Mouse (Mus musculus): ENCODE results near the gene Zmynd11.

Gene Zmynd11

DNA sequence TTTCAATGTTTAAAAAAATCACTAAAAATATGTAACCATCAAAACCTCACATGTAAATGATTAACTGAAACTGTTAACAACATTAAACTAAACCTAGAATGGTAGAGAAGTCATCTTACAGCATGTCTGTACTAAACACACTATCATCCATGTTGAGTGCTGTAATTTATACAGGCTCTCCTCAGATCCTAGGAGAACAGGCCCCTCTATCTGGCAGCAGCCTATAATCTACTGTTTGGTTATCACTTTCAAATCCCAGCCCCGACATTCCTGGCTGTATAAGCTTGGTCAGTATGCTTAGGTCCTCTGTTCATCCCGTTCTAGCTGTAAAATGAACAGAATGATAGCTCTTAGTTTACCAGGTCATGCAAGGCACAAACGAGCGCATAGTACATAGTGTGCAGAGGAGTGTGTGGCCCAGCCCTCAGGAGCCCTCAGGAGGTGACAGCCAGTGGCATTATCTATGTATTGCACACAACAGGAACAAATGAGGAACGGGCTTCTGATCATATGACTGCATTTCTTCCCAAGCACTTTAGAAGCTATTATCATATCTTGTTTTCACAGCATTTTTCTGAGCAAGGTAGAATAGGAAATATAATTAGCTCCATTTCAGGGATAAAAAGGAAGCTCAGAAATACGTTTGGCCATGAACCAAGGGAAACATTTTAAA, 51.5 kb downstream of the Zmynd11 start:
- no peak for DNase-seq (ENCODE audit: low spot score)

DNA sequence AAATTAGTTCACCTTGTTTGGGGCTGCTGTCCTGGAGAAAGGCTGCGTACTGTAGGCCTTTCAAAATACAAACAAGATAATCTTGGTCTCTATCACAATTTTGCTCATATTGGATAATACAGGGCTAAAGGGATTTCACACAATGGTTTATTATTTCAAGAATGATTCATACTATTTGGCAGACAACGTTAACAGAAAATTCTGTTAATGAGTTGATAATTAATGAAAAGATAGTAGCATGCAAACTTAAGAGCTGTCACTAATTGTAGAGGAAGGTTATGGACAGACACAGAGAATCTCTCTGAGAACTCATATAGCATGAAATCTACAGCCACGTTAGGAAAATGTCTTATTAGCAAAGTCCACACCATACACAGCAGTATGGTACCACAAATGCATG, 52.2 kb downstream of the Zmynd11 start:
- DNase-seq (ENCODE audit: low spot score) = no peak

DNA sequence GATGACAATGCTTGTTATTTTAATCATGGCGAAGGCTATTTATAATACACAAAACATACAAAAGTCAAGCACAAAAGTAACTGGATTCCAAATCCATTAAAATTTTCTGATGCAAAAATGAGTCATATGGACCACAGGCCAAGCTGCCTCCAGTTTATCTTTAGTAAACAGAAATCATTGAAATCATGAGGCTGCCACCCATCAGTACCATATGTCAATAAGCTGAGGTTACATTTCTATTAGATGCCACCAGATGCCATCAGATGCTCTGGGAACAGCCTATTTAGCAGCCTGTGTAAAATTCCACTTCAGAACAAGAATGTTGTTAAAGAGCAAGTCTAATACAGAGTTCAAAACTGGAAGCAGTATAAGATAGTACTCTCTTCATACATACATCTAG, 52.7 kb downstream of the Zmynd11 start:
- DNase-seq (ENCODE audit: low spot score) = no peak

DNA sequence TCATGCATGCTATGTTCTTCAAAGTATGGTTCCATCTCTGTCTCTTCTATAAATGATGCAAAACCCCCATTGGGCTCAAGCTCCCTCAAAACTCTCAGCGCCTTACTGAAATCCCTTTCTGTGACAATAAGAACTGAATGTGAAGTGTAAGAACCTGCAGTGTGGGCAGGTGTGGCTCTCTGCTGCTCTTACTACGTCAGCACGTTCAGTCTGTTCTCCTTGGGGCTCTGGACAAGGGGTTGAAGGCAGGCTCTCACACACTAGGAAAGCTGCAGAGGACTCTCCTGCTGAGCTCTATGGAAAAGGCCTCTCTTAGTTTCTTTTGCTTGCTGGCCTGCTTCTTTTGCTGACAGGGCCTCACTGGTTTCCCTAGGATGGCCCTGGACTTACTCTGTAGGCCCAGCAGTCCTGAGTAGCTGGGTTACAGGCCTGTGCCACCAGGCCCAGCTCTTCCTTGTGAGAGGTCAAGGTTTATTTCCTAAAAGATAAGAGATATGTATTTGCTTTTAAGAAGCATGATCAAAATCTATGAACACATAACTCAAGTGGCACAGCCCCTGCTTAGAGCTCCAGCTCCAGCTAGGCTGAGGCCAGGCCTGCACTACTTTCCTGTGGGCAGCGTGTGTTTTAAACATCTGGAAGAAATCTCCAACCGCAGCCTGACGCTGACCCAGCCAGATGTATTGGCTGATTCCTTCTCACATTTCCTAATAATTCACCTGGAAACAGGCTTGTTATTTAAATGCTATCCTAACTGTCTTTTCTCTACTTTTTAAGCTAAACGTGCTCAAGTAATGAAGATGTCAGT, 56.5 kb downstream of the Zmynd11 start:
- DNase-seq (ENCODE audit: low spot score) = peak; percentile 32

DNA sequence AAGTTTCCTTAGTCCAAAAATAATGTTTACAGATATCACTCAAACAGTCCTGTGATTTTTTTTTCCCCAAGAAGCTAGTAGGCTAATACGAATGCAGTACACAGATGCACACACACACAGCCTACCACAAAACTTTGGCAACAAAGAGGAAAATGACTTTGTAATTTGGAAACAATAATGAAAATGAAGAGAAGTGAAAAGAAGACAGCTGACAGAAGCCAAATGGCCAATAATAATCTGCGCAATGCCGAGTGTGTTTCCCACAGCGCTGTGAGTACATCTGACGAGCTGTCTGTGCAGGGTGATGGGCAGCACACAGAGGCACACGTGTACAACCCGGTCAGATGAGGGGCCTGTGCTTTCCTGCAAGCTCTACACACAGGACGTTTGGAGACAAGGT, 58.4 kb downstream of the Zmynd11 start:
- no peak for DNase-seq (ENCODE audit: low spot score)

DNA sequence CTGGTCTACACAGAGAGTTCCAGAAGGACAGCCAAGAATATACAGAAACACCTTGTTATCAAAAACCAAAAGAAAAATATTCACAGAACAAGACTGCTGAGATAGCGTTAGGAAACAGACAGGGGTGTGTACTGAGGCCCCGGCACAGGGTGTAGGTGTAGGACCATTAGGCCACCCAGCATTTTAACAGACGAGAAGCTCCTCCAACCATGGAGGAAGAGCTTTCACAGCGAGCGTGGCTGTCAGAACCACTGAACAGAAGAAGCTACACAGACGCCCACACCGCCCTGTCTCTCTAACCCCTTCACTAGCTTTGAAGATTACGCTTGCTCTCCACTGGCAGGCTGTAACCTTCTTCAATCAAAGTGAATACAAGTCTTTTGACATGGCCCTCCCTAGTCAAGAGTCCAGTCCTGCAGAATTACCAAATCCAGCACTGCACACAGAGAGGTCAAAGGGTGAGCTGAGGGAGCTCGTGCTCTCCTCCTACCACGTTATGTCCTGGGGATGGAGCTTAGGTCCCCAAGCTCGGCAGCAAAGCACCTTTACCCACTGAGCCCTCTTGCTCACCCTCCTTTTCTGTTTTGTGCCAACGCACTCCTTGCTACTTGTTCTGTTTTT, 62.4 kb downstream of the Zmynd11 start:
- DNase-seq (ENCODE audit: low spot score) = no peak

DNA sequence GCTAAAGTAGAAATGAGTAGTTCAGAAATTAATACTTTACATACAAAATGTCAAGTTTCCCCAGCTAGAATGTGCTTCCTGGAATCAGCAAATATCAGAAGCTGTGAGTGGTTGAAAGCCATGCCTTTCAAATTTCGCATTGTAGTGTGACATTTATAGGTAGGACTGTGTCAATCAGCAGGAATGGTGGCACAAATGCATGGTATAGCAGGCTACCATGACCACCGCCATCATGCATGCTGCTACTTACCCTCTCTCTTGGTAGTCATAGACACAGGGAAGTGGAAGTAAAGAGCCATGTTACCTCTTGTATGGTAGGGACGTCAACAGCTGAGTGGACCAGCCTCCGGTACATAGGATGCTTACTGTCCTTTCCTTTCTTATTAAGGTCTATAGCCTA, 67.8 kb downstream of the Zmynd11 start:
- DNase-seq (ENCODE audit: low spot score) = no peak

DNA sequence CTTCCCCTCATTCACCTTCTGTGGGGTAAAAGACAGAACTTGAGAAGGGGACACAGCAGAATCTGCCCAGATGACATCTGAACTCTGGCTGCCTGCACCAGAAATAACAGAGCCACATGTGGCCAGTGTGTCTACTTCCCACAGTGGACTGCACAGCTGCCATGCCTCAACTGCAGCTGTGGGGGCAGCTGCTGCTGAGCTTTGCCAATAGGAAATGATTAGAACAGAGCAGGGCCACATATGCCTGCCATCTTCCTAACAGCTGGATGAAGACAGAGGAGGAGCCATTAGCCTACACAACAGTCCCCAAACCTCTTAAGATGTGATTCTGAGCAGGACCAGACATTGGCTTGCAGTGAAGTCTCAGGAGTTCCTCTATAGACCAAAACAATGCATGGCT, 69.3 kb downstream of the Zmynd11 start:
- no peak for DNase-seq (ENCODE audit: low spot score)

DNA sequence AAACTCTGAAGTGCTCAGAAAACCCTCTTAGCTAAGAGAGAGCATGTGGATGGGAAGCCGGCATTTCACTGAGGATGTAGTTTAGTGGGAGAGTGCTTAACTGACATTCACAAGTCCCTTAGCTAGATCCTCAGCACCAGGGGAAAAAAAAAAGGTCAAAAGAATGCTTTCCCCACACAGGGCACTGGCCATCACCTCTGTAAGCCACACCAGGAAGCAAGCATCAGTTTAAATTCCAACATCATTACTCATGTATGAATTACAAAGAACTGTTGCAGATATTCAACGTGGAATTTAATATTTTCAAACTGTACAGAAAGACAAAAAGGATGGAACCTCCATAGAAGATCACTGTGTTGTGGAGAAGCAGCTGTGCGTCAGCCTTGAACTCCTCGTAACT, 69.7 kb downstream of the Zmynd11 start:
- no peak for DNase-seq (ENCODE audit: low spot score)

DNA sequence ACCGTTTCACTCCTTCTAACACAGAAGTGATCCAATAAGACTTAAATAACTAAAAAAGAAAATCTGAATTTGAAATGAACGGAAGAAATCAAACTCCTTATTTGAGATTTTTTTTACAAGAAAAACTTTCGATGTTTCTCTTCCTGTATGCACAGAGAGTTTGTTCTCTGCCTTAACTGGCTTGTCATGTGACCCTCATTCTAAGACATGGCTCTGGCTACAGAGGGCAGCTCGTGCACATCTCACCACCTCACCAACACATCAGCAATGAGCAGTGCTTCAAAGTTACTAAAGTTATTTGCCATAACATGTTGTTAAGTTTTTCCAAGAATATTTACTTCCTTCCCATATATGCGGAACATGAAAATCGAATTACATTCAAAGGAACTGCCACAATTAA, 70.5 kb downstream of the Zmynd11 start:
- no peak for DNase-seq (ENCODE audit: low spot score)

DNA sequence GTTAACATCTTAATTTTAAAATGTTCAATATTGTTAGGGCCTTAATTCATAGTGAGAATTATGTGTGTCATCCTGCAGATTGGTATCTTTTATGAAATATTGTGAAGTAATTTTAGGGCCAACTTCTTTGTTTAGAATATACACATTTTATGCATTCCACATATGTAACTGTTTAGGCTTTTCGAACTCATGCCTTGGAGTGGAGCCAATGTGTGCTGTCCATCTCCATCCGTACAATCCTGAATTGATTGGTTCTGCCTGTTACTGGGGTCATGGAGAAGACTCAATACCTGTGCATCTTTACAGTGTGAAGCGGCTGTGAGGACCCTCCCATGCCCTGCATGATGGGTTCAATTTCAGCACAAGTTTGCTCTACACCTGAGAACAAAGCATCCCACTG, 72.3 kb downstream of the Zmynd11 start:
- DNase-seq (ENCODE audit: low spot score) = no peak

DNA sequence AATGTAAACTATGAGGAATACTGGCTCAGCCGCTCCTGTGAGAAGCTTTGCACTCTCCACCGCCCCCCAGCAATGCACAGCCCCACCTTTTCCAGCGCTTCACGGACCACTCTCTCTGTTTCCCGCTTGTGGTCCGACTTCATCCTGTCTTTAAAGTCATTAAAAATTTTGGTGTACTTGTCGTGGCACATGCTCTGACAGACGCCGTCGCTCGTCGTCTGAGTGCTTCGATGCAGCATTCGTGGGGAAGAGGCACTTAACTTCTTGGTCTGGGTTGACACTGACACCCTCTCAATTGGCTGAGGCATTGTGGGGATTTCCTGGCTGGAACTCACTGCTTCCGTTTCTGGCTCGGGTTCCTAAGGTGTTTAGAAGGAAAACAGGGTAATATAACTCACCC, 75.8 kb downstream of the Zmynd11 start:
- no peak for DNase-seq (ENCODE audit: low spot score)

DNA sequence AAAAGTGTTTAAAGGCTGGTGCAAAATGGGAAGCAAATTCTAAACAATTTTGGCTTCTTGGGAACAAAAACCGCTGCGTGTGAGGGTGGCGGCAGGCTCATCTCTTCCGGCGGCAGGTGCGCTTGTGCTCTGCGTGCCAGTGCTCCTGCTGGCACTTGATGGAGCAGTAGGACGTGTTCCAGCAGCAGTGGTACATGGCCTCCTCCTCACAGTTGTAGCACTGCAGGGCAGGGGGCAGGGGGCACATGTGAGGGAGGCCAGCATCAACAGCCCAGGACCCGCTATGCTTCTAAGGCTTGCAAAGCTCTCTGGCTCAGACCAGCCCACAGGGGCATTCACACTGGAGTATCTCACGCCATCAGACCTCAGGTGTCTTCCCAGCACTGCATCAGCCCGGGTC, 78.4 kb downstream of the Zmynd11 start:
- no peak for DNase-seq (ENCODE audit: low spot score)

DNA sequence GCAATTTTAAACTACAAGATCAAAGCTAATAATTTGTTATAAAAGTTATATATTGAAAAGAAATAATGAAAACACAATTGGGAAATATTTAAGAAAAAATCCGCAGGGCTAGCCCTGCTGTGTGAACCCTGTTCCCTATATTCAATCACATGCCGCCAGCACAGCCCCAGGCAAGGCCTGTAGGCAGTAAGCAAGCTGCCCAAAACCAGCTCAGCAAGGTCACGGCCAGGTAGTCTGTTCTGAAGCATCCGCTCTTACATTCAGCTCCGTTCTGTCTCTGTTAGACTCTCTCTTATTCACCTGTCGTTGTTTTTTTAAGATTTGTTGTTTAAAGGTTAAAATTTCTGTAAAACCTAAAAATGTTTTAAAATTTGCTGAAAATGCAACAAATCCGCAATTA, 78.9 kb downstream of the Zmynd11 start:
- DNase-seq (ENCODE audit: low spot score) = no peak

DNA sequence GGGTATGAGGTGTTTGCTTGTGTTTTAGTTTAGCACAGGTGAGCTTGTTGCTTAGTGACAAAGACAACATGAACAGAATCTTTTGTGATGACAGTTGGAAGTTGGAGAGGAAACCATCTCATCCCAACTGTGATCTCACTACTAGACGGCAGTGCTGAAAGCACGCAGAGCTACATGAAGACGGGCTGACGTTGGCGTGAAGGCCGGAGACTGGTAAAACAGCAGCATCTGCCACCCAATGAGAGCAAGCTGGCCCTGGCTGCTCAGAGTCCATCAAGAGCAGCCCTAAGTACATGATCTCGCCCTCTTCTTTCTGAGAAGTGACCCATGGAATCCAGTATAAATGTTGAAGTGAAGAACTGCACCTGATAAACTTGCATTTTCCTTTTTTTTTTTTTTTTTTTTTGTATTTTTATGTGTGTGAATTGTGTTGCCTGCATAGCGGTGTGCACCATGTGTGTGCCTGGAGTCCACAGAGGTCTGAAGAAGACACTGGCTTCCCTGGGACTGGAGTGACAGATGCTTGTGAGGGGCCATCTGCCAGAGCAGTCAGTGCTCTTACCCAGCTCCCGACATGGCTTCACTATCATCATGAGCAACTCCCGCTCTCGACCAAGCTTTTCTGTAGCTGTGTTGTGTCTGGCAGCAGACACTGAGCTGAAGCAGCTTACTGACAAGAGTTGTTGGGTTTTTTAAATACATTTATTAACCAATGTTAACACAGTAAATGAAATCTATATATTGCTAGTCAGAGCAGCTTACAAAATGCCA, 80.8 kb downstream of the Zmynd11 start:
- DNase-seq (ENCODE audit: low spot score) = no peak

DNA sequence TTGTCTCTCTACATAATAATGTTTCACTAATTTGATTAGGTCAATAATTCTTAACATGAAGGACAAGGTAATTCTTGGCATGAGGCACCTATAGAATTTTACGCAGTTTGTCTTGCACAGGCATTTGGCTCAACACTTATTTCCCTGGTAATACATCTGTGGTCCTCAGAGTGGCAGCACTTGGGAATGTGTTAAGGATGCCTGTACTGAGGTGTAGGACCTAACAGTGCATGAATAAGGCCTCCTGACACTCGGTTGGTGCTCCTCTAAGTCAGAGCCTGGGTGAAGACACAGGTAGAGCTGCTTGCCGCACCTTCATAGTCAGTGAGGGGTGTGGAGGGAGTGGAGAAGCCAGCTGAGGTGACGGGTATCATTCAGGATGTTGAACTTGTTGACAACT, 81.8 kb downstream of the Zmynd11 start:
- no peak for DNase-seq (ENCODE audit: low spot score)

DNA sequence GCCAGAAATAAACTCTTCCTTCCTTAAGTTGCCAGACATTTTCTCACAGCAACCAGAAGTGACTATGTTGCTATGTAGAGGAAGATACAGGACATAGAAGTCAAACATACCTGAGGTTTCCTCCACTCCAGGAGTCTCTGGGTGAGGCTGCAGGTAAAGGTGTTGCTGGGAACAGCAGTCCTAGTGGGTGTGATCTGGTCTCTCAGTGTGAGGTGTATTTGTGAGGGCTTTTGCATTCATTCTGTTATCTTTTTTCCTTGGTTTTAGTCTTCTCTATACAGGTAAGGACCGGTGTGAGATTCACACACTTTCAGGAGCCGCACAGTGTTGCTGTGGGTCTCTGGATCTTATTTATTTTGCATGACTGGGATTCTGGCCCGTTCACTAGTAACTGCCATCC, 83.6 kb downstream of the Zmynd11 start:
- no peak for DNase-seq (ENCODE audit: low spot score)

DNA sequence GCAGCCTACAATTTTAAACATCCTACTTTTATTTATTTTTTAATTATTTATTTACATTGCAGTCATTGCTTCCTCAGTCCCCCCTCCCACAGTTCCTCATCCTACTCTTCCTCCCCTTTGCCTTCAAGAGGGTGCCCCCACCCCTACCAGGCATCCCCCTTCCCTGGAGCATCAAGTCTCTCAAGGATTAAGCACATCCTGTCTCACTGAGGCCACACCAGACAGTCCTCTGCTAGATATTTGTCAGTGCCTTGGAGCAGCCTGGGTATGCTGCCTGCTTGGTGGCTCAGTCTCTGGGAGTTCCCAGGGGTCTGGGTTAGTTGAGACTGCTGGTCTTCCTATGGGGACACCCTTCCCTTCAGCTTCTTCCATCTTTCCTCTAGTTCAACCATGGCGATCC, 91.0 kb downstream of the Zmynd11 start:
- DNase-seq (ENCODE audit: low spot score) = no peak

DNA sequence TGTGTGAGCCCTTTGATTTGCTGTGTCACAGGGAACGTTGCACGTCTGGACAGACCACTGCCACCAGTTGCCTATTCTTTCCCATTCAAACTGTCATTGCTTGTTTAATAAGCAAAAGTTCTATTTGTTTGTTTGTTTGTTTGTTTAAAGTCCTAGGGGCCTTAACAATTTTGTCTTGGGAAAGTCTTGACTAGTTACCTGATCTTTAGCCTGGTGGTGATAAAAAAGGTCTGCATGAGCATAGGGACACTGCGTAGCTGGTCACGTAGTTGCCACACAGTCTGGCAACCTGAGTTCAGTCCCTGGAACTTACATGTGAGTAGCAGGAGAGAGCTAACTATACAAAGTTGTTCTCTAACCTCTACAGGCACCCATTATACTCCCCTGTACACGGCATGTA, 95.9 kb downstream of the Zmynd11 start:
- DNase-seq (ENCODE audit: low spot score) = no peak

DNA sequence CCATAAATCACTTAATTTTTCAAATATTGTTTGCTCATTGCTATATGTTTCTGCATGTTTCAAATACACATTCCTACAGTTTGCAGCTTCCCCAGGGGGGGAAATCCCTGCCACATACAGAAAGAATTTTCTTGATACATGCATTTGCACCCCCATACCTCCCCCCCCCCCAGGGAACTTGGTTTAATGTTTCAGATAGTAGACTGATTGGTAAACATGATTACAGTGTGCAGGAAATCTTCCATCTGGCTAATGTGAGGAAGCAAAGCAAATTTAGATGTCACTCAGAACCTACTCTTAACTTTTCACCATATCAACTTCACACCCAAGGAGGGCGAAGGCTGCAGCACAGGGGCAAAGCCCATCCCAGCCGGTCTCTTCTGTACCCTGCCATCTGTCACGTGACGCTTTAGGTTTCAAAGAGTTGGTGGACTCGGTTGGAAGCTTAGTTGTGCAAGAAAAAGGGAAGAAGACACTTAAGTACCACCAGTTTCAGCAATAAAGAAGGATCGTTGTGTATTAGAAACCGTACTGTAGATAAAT, 97.1 kb downstream of the Zmynd11 start:
- DNase-seq (ENCODE audit: low spot score) = no peak

DNA sequence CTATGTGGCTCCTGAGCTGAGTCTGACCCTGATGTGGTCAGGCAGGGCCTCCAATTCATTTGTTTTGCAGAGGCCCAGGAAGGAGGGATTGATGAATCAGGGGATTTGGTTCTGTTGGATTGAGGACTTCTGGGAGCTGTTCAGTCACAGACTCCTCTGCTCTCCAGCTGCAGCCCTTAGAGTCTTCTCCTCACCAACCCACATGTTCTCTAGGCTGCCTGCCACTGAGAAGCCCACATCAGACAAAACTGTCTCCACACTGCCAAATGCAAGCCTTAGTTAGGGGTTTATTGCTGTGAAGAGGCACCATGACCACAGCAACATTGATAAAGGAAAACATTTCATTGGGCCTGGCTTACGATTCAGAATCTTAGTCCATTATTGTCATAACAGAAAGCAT, 101.5 kb downstream of the Zmynd11 start:
- no peak for DNase-seq (ENCODE audit: low spot score)

DNA sequence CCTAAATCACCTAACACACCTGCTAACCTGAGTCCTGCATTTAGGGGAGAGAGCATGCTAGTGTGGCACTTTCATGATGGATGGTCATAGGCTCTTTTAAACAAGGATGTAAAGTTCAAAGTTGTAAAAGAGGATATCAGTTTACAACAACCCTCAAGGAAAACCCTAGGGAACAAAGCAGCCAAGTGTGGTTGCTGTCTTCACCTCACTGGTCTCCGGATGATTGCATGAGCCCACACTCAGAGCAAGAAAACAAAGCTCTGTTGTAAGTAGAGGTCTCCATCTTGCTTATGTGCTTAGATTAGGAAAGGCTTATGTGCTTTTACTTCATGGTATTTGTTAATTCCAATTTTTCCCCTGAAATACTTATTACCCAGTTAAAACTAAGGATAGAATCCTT, 104.4 kb downstream of the Zmynd11 start:
- DNase-seq (ENCODE audit: low spot score) = no peak

Data from embryo, embryonic 10 days (tissue).